Mouse (Mus musculus) urinary bladder, postnatal 10 days (tissue): ENCODE data around the gene Cped1.
"Not testable (repeated sequence)": the region's sequence is repeated elsewhere in the genome, so short reads cannot be mapped to it uniquely, and the experiment has no call there.

Experiments used
- DNase-seq: peaks from one replicate; pipeline ENCODE4 v3.0.0; 2022; ENCODE audit warnings: low spot score

Gene Cped1

DNA sequence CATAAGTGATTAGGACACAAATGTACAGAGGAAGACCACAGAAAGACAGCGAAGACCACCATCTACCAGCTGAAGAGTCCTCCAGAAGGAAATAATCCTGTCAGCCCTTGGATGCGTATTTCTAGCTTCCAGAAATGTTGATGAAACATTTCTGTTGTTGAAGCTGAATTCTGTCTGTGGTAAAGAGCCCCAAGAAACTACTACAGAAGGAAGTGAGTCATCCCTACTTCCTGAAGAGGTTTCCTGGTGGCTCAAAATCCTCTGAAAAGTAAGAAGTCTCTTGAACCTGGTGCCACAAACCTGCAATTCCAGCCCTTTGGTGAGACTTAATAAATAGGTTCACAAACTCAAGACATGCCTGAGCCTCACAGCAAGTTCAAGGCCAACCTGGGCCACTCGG, 245.5 kb downstream of the Cped1 start:
- no peak for DNase-seq

DNA sequence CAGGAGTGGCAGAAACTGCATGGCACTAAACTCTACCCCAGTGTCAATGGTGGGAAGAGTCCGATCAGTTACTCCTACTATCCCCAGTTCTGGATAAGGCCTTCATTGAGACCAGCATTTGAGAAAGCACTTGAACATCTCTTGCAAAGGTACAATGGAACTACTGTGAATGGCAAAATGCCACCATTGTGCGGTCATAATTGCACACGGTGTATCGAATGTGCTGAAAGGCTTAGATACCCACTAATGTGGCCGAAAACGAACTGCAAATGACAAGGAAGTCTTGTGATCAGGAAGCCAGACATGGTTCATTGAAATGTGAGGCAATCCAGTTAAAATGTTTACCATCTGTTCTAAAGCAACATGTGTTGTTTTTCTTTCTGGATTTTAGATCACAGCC, 247.8 kb downstream of the Cped1 start:
- DNase-seq, result no peak

DNA sequence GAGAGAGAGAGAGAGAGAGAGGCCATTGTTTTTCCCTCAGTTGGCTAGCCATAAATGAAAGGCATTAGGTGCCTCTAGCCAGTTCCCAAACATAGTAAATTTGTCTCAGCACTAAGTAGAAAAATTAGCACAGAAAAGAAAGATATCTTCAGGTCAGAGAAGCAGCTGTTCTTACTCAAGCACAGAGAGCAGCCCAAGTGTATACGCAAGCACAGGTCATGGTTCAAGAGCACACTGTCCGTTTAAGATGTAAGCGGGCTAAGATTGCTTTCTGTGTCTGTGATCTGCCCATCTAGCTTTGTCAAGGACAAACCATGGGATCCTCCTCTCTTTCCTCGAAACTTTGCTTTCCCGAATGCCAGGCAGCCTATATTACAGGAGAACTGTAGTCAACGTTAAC, 249.4 kb downstream of the Cped1 start:
- DNase-seq, result no peak

DNA sequence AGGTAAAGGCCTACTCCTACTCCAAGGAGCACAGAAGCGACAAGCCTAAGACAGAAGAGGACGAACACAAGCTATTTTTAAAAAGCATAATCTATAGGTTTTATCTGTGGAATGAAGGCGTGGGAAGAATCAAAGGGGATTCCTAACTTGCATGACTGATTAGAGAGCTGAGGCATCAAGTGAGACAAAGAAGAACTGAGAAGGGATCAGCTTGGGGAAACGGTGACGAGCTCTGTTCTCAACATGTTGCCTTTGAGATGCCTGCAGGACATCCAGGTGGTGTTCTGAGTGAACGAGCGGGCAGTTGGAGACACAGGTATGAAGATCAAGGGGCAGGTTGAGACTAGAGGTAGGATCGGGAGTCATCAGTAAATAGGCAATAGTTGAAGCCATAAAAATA, 257.6 kb downstream of the Cped1 start:
- DNase-seq, result no peak

DNA sequence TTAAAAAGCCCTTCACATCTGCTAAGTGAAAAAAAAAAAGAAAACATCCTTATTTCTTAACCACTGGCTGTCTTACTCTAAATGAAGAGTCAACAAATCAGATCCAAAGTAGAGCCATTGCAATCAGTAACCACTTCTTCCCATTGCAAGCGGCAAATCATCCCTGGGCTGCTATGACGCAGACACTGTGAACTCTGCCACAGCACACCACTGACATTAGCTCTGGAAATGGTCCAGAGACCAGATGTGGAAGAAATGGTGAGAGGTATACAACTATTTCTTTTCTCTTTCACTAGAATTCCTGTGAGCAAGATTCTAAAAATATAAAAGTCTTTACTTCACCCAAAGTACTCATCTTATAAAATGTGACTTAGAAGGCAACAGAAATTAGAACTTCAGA, 261.0 kb downstream of the Cped1 start:
- DNase-seq, result no peak

DNA sequence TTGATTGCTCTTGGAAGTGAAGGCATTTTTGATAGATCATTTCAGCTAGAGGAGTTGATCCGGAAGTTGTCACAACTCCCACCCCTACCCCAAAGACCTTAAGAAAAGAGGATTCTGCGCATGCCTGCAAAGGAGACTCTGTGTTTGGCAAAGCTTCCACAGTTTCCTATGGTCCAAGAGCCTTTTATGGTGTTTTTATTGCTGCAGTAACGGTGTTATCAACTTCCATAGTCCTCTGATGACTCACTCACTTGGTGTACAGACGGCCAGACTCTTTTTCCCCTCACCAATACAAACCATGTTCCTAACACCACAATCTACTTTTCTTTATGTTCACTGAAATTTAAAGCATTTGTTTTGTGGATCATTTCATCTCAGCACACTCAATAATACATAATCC, 273.1 kb downstream of the Cped1 start:
- DNase-seq, result no peak

DNA sequence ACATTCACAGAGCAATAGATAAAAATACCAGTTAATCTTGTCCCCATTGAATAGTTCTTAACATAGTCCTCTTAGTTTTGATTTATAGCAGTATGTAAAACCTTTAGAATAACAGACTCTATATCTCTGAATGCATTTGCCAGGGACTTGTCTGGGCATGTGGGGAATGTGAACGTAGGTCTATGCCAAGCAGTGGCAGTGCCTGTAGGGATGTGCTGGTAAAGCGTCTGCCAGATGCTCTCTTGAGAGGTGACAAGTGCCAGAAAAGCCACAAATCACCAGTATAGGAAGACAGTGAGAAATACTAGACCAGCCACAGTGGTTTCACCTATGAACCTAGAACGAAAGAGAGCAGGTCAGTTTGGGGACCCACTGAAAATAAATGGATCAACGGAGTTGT, 276.8 kb downstream of the Cped1 start:
- no peak for DNase-seq

DNA sequence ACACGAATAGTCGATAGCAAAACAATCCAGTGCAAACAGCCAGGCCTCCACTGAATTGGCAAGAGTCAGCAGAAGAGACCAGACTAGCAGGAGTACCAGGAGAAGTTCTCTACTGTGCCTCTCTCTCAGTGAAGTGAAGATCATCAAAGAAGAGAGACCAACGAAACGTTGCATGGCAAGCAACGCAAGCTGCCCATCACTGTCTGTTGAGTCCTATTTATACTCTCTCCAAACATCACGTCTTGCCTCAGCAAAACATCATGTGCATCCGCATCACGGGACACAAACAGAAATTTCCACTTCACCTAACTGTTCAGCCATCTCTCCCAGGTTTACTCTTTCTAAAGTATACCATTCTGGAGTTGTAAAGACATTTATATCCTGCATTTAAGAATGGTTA, 278.4 kb downstream of the Cped1 start:
- not testable (repeated sequence) for DNase-seq

DNA sequence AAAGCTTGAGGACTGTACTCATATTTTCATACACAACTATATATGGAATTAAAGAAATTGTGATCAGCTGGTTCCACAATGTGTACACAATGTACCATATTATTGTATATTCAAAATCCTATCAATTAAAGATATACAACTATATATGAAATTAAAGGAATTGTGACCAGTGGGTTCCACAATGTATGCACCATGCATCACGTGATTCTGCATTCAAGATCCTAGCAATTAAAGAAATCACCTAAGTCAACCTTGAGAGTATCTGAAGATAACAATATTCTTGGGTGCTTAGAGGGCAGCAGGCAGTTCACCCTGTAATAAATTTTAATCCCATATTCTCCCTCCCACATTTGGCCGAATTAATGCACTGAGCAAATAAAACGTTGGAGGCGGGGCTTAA, 280.3 kb downstream of the Cped1 start:
- DNase-seq, result no peak

DNA sequence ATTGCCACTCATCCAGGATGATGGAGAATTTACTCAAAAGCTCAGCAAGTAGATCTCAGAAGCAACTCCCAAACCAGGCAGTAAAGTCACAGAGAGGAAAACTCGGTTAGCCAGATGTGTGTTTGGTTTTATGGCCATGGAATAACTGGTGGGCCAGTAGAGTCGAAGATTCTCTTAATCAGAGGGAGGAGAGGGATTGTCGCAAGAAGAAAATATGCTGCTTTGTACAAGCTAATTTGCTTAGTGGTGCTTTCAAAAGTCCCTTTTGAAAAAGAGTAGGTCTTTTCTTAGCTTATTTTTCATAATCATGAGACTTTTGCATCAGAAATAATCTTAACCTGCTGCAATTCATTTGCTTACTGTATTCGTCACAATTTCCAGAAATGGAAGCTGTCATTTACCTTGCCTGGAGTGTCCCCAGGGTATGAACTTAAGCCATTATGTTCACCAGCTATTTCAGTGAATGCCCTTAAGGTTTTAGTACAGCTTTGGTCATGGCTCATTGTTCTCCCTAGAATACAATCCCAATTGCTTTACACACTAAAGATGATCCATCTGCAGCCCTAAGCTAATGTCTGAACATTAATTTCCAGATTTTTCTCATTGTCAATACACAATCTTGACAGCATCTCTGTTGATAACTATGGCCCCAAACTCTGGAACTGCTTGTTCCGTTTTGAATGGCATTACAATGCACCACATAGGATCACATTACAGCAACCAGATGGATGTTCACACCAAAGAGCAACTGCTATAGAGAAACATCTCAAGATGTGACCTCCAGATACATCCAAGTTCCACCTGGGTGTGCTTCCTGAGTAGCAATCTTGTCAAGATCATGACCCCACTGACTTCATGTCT, 282.3 kb downstream of the Cped1 start:
- no peak for DNase-seq

DNA sequence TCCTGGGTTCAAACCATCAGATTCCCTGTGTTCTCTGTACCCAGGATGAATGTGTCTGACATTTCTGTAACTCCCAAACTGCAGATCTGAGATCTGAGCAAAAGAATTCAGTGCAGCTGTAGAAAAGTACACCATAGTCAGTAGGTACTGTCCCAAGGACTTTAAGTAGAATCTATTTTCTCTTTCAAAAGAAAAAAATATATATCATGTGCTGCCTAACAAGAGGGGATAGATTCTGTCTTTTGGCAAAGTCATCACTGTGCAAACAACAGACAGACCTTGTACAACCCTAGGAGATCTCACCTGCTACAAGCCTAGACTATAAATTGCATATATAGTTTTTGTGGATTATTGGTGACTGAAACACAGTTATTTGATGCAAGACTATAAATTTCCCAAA, 283.0 kb downstream of the Cped1 start:
- no peak for DNase-seq

DNA sequence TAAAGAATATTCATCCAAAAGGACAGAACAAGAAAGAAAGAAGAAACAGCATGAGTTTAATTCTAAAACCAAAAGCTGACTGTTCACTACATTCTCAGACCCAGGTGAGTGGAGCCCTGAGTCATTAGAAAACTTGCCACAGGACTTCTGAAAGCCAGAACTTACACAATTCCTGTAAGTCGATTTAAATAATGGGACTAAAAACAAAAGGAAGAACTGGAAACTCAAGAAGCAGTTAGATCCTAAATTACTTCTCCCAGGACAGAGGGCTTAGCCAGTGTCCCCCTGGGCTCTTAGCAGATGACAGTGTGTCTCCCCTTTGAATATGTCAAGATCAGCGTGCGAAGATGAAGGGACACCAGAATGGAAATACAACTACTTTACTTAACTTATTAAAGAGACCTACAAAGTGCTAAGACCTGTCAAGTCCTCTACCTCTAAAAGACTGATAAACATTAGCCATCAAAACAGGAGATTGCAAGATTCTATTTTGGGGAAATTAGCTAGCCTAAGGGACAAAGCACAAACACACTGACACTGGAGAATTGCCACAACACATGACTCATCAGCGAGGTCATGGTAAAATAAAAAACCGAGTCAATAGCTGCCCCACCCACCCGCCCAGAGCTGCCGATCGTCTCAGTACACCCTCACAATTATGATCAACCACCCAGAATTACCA, 284.3 kb downstream of the Cped1 start:
- DNase-seq, result no peak

DNA sequence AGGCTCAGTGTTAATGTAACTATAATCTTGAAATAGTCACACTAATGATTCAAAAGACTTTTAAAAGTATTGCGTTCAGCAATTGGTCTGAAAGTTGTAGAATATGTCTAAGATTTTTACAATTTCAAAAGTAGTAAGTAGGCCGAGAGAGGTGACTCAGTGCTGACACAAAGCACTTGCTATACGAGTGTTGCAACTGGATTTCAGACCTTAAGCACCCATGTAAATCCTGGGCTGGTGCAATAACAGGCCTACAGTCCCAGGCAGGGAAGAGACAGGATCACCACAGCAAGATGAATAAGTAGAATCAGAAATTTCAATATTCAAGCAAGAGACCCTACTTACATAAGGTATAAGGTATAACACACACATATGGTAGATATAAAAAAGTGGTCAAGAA, 292.2 kb downstream of the Cped1 start:
- DNase-seq, result no peak

DNA sequence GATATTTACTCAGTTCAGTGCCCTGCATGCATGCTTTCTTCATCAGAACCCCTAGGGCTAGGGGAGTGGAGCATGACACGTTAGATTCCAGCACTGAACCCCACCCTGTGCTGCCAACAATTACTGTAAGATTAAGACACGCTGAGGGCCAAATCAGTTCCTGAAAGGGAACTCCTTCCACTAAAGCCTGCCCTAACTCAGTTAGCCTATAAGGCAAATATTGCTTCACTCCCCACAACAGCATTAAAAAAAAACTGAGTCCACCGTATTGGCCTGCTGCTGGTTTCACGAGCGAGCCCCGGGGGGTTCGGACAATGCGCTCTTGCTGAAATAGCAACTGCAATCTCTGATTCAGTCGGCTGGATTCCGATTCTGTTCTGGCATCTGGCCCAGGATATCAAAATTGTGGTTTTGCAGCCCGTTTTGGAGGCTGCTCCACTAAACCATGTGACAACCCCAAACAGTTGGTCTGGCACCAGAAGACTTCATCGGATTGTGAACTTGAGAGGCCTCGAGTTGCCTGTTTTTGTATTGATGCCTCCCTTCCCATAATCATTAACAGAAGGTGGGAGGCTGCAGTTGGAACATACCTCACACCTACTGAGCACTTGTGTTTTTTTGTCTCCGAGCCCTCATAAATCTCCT, 294.6 kb downstream of the Cped1 start:
- DNase-seq, result no peak

DNA sequence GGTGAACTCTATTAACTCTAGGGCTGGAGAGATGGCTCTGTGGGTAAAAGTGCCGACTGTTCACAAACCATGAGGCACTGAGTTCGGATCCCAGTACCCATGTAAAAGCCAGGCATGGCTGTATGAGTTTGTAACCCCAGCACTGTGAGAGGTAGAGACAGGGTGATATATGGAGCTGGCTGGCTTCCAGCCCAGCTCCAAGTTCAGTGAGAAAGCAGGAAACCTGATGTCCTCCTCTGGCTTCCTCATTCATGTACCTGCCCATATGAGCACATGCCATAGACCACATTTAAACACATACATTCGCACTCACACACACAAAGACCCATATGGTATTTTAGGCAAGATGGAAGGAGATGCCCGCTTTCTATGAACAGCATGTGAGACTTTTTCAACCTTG, 296.7 kb downstream of the Cped1 start:
- DNase-seq, result no peak

DNA sequence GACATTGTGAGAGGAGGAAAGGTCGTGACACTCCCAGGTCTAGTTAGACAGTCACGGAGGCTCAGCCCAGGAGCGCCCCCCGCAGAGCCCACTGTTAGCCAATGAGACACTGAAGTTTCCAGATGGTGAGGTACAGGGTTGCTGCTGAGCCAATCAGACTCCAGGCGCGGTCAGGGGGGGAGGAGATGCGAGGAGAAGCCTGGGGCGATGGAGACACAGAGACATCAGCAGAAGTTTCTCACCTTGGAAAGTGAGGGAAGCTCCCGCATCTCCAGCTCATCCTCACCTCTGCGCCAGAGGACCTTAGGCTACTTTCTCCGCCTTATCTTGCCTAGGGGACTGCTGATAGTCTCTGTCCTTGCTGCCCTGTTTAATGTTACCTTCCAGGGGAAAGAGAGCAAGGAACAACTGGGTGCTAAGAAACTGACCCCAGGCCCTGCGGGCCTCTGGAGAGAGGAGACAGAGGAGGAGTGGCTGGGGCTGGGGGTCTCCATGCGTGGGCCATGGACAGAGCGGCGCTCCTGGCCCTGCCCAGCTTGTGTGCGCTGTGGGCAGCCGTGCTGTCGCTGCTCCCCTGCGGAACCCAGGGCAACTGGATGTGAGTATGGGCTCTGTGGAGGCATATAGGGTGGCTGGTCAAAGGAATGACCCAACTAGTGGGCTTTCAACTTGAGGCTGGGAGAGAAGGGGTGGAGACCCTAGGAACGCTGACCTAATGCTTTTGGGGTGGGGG, 302.5 kb downstream of the Cped1 start, which contains the start of gene Wnt16:
Wnt16 (plus strand) TSS at position 224 of the 733 bp plus-strand sequence.
- no peak for DNase-seq

DNA sequence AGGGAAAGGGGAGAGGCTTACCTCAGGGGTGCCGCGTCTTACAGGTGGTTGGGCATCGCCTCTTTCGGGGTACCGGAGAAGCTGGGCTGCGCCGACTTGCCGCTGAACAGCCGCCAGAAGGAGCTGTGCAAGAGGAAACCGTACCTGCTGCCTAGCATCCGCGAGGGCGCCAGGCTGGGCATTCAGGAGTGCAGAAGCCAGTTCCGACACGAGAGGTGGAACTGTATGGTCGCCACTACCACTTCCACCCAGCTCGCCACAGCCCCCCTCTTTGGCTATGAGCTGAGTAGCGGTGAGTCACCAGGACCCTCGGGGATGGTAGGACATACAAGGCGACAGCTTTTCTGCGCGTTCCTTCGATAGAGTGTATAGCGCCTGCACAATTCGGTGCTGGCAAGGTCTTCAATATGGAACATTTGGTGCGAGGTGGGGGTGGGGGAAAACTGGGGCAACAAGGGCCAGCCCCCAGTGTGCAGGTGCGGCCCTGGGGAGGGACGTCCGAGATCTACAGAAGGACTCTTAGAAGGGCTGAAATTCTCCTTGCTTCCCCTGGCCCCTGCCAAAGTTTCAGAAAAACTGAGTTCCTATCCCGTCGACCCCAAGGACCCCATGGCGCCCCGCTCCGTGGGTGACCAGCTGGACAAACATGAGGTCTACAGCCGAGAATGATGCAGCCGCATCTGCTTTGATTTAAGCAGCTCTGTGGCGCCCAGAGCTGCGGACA, 303.2 kb downstream of the Cped1 start:
- no peak for DNase-seq

DNA sequence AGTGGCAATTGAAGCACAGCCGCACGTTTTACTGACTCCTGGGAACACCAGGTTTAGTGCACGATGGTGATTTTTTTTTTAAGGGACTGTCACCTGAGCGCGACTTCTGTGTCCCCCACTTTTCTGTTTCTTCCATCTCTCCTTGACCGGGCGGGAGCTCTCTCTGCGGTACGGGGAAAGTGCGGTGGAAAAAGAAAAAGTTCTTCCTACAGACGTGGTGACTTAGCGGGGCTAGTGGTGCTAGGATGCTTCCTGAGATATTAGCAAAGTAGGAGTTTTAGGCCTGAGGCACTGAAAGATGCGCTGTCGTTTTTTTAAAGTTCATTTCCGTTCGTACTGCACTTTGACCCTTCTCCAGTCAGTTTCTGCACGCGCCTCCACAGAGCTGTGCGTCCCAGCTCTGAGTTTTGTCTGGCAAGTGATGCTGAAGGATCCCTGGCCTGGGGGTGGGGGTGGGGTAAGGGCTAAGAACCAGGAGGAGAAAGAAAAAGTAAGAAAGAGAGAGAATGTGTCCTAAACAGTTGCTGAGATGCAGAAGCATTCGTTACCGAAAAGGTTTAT, 303.8 kb downstream of the Cped1 start:
- DNase-seq, result no peak

DNA sequence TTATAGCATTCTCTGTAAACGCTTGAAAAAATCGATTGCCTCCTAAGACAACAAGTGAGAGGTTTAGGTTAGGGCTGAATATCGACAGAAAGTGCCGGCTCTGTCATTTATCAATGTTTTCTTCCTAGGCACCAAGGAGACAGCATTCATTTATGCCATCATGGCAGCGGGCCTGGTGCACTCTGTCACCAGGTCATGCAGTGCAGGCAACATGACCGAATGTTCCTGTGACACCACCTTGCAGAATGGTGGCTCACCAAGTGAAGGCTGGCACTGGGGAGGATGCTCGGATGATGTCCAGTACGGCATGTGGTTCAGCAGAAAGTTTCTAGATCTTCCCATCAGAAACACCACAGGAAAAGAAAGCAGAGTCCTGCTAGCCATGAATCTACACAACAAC, 305.1 kb downstream of the Cped1 start:
- DNase-seq, result no peak

DNA sequence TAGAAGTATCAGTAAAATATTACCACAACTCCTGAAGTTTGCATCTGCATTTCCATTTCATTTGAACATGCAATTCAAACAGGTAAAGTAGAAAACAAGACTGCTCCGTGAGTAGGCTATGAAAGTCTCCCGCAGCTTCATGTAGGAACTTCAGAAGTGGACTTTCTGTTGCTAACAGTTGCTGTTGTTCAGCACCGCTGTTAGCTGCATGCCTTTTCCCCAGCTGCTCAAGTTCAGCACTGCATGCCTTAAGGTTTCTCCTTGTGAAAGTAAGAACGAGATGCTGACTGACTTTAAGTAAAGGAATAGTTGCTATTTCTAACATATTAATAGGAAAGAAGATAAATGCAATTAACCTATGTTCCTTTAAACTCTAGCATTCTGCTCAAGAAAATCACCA, 306.3 kb downstream of the Cped1 start:
- DNase-seq, result no peak

DNA sequence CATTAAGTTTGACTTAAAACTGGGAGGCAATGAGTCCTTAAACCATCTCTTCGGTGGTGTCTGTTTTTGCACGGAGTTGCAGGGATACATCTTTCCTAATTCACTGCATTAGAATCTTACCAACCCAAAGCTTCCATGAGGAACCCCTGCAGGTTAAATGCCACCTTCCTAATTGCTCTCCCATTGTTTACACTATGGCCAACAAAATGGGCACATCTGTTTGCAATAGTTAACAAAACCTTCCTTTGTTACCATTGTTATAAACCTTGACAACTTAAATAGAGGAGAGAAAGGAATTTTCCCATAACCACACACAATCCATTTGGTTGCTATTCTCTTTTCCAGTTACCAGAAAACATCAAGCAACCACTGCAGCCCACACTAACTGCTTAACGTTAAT, 308.2 kb downstream of the Cped1 start:
- DNase-seq, result no peak
